In the genomic region with DNA sequence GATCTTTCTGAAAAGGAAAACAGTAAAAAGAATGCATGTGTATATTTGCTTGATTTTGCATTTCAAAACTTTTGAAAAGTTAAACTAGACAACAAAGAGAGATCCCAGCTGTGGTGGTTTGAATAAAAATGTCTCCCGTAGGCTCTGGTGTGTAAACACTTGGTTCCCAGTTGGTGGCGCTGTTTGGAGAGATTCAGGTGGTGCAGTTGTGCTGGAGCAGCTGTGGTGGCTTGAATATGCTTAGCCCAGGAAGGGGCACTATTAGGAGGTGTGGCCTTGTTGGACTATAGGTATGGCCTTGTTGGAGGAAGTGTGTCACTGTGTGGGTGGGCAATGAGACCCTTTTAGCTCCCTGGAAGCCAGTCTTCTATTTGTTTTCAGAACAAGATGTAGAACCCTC, we compare ENCODE assay signal across 10 mouse cellular contexts. TPM values are rescaled to one million over a fixed set of nuclear protein-coding genes. Genes with fewer than 3 reads are reported as not detected.
DNase-seq lines count a peak whose midpoint lies in the region; ATAC-seq and TF ChIP-seq lines count a peak whose summit lies in the region.
"Had no signal": no experiment of that assay in that cellular context is flagged by ENCODE, and none has a peak within 500 bp of the region (broad histone marks: within the 10 kb centered on the region; RNA-seq: fewer than 3 reads in every experiment).

No protein-coding gene starts in this region.

- H3K4me1 ChIP-seq in intestine, postnatal 0 days (replicated peaks; ENCODE audit: control insufficient read depth, insufficient read depth, low read length) = no peaks in the 10 kb centered on the region
- H3K4me1 ChIP-seq in intestine, embryonic 15.5 days (replicated peaks) = no peaks in the 10 kb centered on the region; the same call in 1 of the 2 replicates
- H3K4me1 ChIP-seq in ES-Bruce4 (ENCODE audit: control insufficient read depth, insufficient read depth, low read length) = no peaks in the 10 kb centered on the region
- 0 out of 2 replicates have a peak, but pooled peaks cover 5% of the 10 kb centered on the region for H3K4me1 ChIP-seq in midbrain, embryonic 13.5 days (replicated peaks)
- H3K4me1 ChIP-seq in embryonic facial prominence, embryonic 10.5 days = peaks cover 13% of the 10 kb centered on the region

- no peak overlapping the region for H3K9ac ChIP-seq in intestine, postnatal 0 days (ENCODE audit: low read depth, low read length)
- H3K9ac ChIP-seq in intestine, embryonic 15.5 days = no peak overlapping the region
- H3K9ac ChIP-seq in ES-Bruce4 (ENCODE audit: low read depth, poor library complexity, severe bottlenecking) = no peak overlapping the region
- H3K9ac ChIP-seq in midbrain, embryonic 13.5 days (replicated peaks) = no peak overlapping the region

- H3K9me3 ChIP-seq in intestine, postnatal 0 days (ENCODE audit: control insufficient read depth) = no peaks in the 10 kb centered on the region
- no peaks in the 10 kb centered on the region for H3K9me3 ChIP-seq in intestine, embryonic 15.5 days
- H3K9me3 ChIP-seq in ES-Bruce4 (replicated peaks; ENCODE audit: control insufficient read depth, insufficient read depth, low read length, poor library complexity, severe bottlenecking) = no peaks in the 10 kb centered on the region
- H3K9me3 ChIP-seq in midbrain, embryonic 13.5 days = no peaks in the 10 kb centered on the region
- no peaks in the 10 kb centered on the region for H3K9me3 ChIP-seq in embryonic facial prominence, embryonic 10.5 days

- H3K27me3 ChIP-seq in intestine, postnatal 0 days (replicated peaks; ENCODE audit: control insufficient read depth, insufficient read depth, low read length) = no peaks in the 10 kb centered on the region
- no peaks in the 10 kb centered on the region for H3K27me3 ChIP-seq in intestine, embryonic 15.5 days (replicated peaks)
- H3K27me3 ChIP-seq in ES-Bruce4 (ENCODE audit: control insufficient read depth, insufficient read depth, low read length, poor library complexity, severe bottlenecking) = no peaks in the 10 kb centered on the region
- H3K27me3 ChIP-seq in midbrain, embryonic 13.5 days = no peaks in the 10 kb centered on the region
- no peaks in the 10 kb centered on the region for H3K27me3 ChIP-seq in embryonic facial prominence, embryonic 10.5 days (replicated peaks; ENCODE audit: low read depth, poor library complexity, severe bottlenecking)

- no peak overlapping the region for H3K4me3 ChIP-seq in intestine, postnatal 0 days (ENCODE audit: low read depth, low read length)
- H3K4me3 ChIP-seq in intestine, embryonic 15.5 days (replicated peaks) = no peak overlapping the region
- no peak overlapping the region for H3K4me3 ChIP-seq in ES-Bruce4 (ENCODE audit: low read depth, low read length)
- no peak overlapping the region for H3K4me3 ChIP-seq in midbrain, embryonic 13.5 days (replicated peaks)
- no peak overlapping the region for H3K4me3 ChIP-seq in embryonic facial prominence, embryonic 10.5 days

- TF ChIP-seq POLR2A in ES-Bruce4 (IDR thresholded peaks at IDR 0.05; ENCODE audit: insufficient read depth, low read length) = no peak

- peak; percentile 49 to 57 for DNase-seq in spleen, postnatal 36 days (ENCODE audit: low spot score in 2 of 2)
- DNase-seq in urinary bladder, postnatal 10 days (ENCODE audit: low spot score) = no peak
- DNase-seq in embryonic facial prominence, embryonic 10.5 days (ENCODE audit: low spot score) = no peak
- DNase-seq: cerebellum, adult 18-20 months; layer of hippocampus, adult 9-11 months had no signal

- TF ChIP-seq CTCF in intestine, postnatal 0 days (IDR thresholded peaks at IDR 0.05; ENCODE audit: low read depth) = peak; percentile 52
- TF ChIP-seq CTCF in ES-Bruce4 (IDR thresholded peaks at IDR 0.05; ENCODE audit: low read depth, low read length) = peak; percentile 68

- WGBS in intestine, postnatal 0 days = 64% methylated on average over 2 of the region's 2 CpGs
- 65% methylated on average over 2 of the region's 2 CpGs for WGBS in intestine, embryonic 15.5 days
- 61% methylated on average over 2 of the region's 2 CpGs for WGBS in midbrain, embryonic 13.5 days
- WGBS in embryonic facial prominence, embryonic 10.5 days = 69% methylated on average over 2 of the region's 2 CpGs

- no peaks in the 10 kb centered on the region; the same call in 1 of the 2 replicates for H3K36me3 ChIP-seq in intestine, postnatal 0 days (ENCODE audit: control insufficient read depth, insufficient read depth)
- H3K36me3 ChIP-seq in intestine, embryonic 15.5 days = no peaks in the 10 kb centered on the region
- H3K36me3 ChIP-seq in ES-Bruce4 (ENCODE audit: control insufficient read depth, insufficient read depth, low read length, poor library complexity, severe bottlenecking) = 0 out of 2 replicates have a peak, but pooled peaks cover 2% of the 10 kb centered on the region
- H3K36me3 ChIP-seq in midbrain, embryonic 13.5 days = no peaks in the 10 kb centered on the region
- peaks cover 18% of the 10 kb centered on the region for H3K36me3 ChIP-seq in embryonic facial prominence, embryonic 10.5 days (replicated peaks)

- no peak overlapping the region for H3K27ac ChIP-seq in intestine, postnatal 0 days (ENCODE audit: low read depth, low read length)
- H3K27ac ChIP-seq in intestine, embryonic 15.5 days = no peak overlapping the region
- H3K27ac ChIP-seq in ES-Bruce4 (ENCODE audit: insufficient read depth, low read length) = no peak overlapping the region
- no peak overlapping the region for H3K27ac ChIP-seq in midbrain, embryonic 13.5 days
- H3K27ac ChIP-seq in embryonic facial prominence, embryonic 10.5 days (replicated peaks) = no peak overlapping the region

- ATAC-seq in intestine, postnatal 0 days = no peak
- no peak for ATAC-seq in intestine, embryonic 15.5 days
- ATAC-seq in hematopoietic stem cell, adult 5-6 weeks (replicated peaks in 1 of 2; ENCODE audit: insufficient read depth in 1 of 2, low FRiP score in 2 of 2, low TSS enrichment in 1 of 2, low read depth in 1 of 2, poor library complexity in 2 of 2, severe bottlenecking in 2 of 2) = 0 out of 4 replicates have a peak, but pooled peaks have one; percentile 37 to 50
- ATAC-seq in midbrain, embryonic 13.5 days = no peak

- H3K4me2 ChIP-seq in intestine, postnatal 0 days (replicated peaks; ENCODE audit: low read depth) = no peak overlapping the region
- H3K4me2 ChIP-seq in intestine, embryonic 15.5 days (replicated peaks) = no peak overlapping the region
- H3K4me2 ChIP-seq in midbrain, embryonic 13.5 days (replicated peaks) = no peak overlapping the region

- TF ChIP-seq EP300 in ES-Bruce4 (IDR thresholded peaks at IDR 0.05; ENCODE audit: insufficient read depth, low read depth, low read length) = no peak

RNA-seq across cellular contexts. Expression of gene Pole2, which starts 1.3 kb away (rescaled TPM):
- polyA plus RNA-seq in intestine, postnatal 0 days (2015; fragmentation: Nextera tagmentation; extraction: Ambion mirVana) = 5.4 and 6.7 TPM in 2 replicates
- polyA plus RNA-seq in intestine, embryonic 15.5 days (2015; fragmentation: Nextera tagmentation; extraction: Ambion mirVana) = 23.4 and 25.9 TPM in 2 replicates
- 26.6 and 27.8 TPM in 2 replicates for polyA plus RNA-seq in ES-Bruce4 (2011; ENCODE audit: insufficient read depth, insufficient read length, low read depth, missing spikeins)
- 24.0 and 60.9 TPM in 2 replicates for total RNA-seq in hematopoietic stem cell, adult 5-6 weeks (2017)
- polyA plus RNA-seq in midbrain, embryonic 13.5 days (2015; fragmentation: Nextera tagmentation; extraction: Ambion mirVana) = 9.6 and 10.0 TPM in 2 replicates
- 28.8 and 32.0 TPM in 2 replicates for polyA plus RNA-seq in embryonic facial prominence, embryonic 10.5 days (2016; fragmentation: Nextera tagmentation; extraction: Ambion mirVana)

RNA-seq across cellular contexts. Expression of gene Klhdc1, which starts 11.7 kb away (rescaled TPM):
- polyA plus RNA-seq in intestine, postnatal 0 days (2015; fragmentation: Nextera tagmentation; extraction: Ambion mirVana) = 8.1 and 8.3 TPM in 2 replicates
- polyA plus RNA-seq in intestine, embryonic 15.5 days (2015; fragmentation: Nextera tagmentation; extraction: Ambion mirVana) = 5.0 and 7.4 TPM in 2 replicates
- polyA plus RNA-seq in ES-Bruce4 (2011; ENCODE audit: insufficient read depth, insufficient read length, low read depth, missing spikeins) = 2.0 and 3.3 TPM in 2 replicates
- 21.2 and 33.1 TPM in 2 replicates for total RNA-seq in hematopoietic stem cell, adult 5-6 weeks (2017)
- 9.1 and 10.5 TPM in 2 replicates for polyA plus RNA-seq in midbrain, embryonic 13.5 days (2015; fragmentation: Nextera tagmentation; extraction: Ambion mirVana)
- polyA plus RNA-seq in embryonic facial prominence, embryonic 10.5 days (2016; fragmentation: Nextera tagmentation; extraction: Ambion mirVana) = 1.8 and 4.0 TPM in 2 replicates

RNA-seq across cellular contexts. Expression of gene Gm49384, which starts 25.2 kb away (rescaled TPM):
- 9.1 and 9.5 TPM in 2 replicates for polyA plus RNA-seq in intestine, postnatal 0 days (2015; fragmentation: Nextera tagmentation; extraction: Ambion mirVana)
- 23.7 and 24.7 TPM in 2 replicates for polyA plus RNA-seq in intestine, embryonic 15.5 days (2015; fragmentation: Nextera tagmentation; extraction: Ambion mirVana)
- 27.7 and 32.7 TPM in 2 replicates for polyA plus RNA-seq in ES-Bruce4 (2011; ENCODE audit: insufficient read depth, insufficient read length, low read depth, missing spikeins)
- total RNA-seq in hematopoietic stem cell, adult 5-6 weeks (2017) = 11.4 and 17.4 TPM in 2 replicates
- 15.8 and 19.0 TPM in 2 replicates for polyA plus RNA-seq in midbrain, embryonic 13.5 days (2015; fragmentation: Nextera tagmentation; extraction: Ambion mirVana)
- polyA plus RNA-seq in embryonic facial prominence, embryonic 10.5 days (2016; fragmentation: Nextera tagmentation; extraction: Ambion mirVana) = 48.2 and 49.0 TPM in 2 replicates

RNA-seq across cellular contexts. Expression of gene Dnaaf2, which starts 31.0 kb away (rescaled TPM):
- 2.9 and 3.4 TPM in 2 replicates for polyA plus RNA-seq in intestine, postnatal 0 days (2015; fragmentation: Nextera tagmentation; extraction: Ambion mirVana)
- polyA plus RNA-seq in intestine, embryonic 15.5 days (2015; fragmentation: Nextera tagmentation; extraction: Ambion mirVana) = 9.0 and 9.1 TPM in 2 replicates
- 3.7 and 4.6 TPM in 2 replicates for polyA plus RNA-seq in ES-Bruce4 (2011; ENCODE audit: insufficient read depth, insufficient read length, low read depth, missing spikeins)
- 6.7 and 11.3 TPM in 2 replicates for total RNA-seq in hematopoietic stem cell, adult 5-6 weeks (2017)
- 8.2 and 8.9 TPM in 2 replicates for polyA plus RNA-seq in midbrain, embryonic 13.5 days (2015; fragmentation: Nextera tagmentation; extraction: Ambion mirVana)
- 15.4 and 17.0 TPM in 2 replicates for polyA plus RNA-seq in embryonic facial prominence, embryonic 10.5 days (2016; fragmentation: Nextera tagmentation; extraction: Ambion mirVana)

RNA-seq across cellular contexts. Expression of gene Gm49383, which starts 32.3 kb away (rescaled TPM):
- 9.9 and 10.2 TPM in 2 replicates for polyA plus RNA-seq in intestine, postnatal 0 days (2015; fragmentation: Nextera tagmentation; extraction: Ambion mirVana)
- 25.4 and 28.6 TPM in 2 replicates for polyA plus RNA-seq in intestine, embryonic 15.5 days (2015; fragmentation: Nextera tagmentation; extraction: Ambion mirVana)
- polyA plus RNA-seq in ES-Bruce4 (2011; ENCODE audit: insufficient read depth, insufficient read length, low read depth, missing spikeins) = 15.1 and 15.4 TPM in 2 replicates
- total RNA-seq in hematopoietic stem cell, adult 5-6 weeks (2017) = 25.1 and 35.8 TPM in 2 replicates
- 20.7 and 24.5 TPM in 2 replicates for polyA plus RNA-seq in midbrain, embryonic 13.5 days (2015; fragmentation: Nextera tagmentation; extraction: Ambion mirVana)
- 57.7 and 57.9 TPM in 2 replicates for polyA plus RNA-seq in embryonic facial prominence, embryonic 10.5 days (2016; fragmentation: Nextera tagmentation; extraction: Ambion mirVana)

Comparison
In these comparisons a context has a peak if more than half of its experiments do, and no peak if none do; other contexts are left out.
1. ATAC-seq: peak in hematopoietic stem cell, adult 5-6 weeks (2 of 2); none in intestine, postnatal 0 days (single experiment), intestine, embryonic 15.5 days (single experiment) and midbrain, embryonic 13.5 days (single experiment).
2. DNase-seq: peak in spleen, postnatal 36 days (2 of 2); none in urinary bladder, postnatal 10 days (single experiment) and embryonic facial prominence, embryonic 10.5 days (single experiment).